Mouse (Mus musculus): ENCODE measurements around the gene Siglece.

Siglece gene

DNA sequence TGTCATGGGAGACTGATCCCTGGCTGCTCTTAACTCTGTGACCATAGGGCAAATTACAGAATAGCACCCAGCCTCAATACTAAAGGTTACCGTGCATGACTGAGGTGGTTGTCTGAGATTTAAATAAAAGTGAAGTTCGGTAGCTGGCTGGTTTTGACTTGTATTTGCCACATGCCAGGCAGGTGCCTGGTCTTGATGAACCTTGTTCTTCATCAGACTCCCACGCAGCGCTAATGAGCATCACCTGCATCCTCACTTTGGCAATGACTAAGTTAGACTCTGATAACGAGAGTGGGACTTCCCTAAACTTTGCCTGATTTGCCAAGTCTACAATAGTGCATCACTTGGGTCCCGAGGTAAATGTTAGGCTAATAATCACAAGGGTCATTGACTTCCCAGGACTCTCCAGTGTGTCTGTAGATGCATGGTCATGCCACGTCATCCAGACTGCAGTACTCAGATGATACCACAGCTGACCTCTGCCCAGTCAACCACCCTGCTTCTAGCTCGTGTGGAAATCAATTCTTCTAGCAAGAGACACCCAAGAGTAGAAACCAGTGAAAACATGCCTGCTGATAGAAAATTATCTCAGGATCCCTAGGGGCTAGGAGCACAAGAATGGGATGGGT lies 34.1 kb downstream of the Siglece start:
- DNase-seq (ENCODE audit: low read depth), result no peak

- no peak for DNase-seq (ENCODE audit: low read depth)
These were observed 34.9 kb downstream of the Siglece start for GRCm38 (mm10) chr7:43625065-43625464.

DNA sequence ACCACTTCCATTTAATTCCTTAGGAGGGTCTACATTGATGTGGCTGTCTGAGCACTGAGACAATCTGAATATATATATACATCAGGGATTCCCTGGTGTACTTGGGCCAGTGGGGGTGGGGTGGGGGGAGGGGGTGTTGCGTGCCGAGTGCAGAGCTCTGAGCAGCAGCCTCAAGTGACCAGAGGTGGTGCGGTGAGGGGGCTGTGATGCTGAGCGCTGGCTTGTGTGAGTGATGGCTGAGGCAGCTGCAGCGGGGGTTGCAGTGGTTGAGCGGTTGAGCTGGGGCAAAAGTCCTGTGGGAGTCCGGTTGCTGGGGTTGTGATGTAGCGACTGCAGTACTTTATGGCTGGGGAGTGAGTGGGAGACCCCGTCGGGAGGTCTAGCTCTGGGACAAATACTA lies 36.1 kb downstream of the Siglece start:
- DNase-seq (ENCODE audit: low read depth), result no peak

DNA sequence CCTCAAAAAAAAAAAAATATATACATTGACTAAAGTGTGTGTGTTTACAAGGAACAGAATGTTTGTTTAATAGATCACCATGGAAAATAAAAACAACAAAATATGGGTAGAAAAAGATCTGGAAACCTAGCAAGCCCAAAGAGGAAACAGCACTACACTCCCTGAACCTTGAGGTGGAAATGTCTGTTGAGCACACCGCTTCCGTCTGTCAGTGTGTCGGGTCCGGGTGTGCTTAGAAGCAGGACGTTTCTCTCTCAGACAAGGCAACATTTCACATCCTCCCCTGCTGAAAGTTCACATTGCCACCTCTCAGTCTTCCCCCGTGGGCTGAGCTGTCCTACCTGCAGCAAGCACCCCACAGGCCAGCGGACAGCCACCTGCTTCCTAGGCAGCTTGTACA lies 37.0 kb downstream of the Siglece start:
- no peak for DNase-seq (ENCODE audit: low read depth)

GRCm38 (mm10) chr7:43613816-43614551 lies 46.0 kb downstream of the Siglece start:
- peak; percentile 44 for DNase-seq (ENCODE audit: low read depth)

DNA sequence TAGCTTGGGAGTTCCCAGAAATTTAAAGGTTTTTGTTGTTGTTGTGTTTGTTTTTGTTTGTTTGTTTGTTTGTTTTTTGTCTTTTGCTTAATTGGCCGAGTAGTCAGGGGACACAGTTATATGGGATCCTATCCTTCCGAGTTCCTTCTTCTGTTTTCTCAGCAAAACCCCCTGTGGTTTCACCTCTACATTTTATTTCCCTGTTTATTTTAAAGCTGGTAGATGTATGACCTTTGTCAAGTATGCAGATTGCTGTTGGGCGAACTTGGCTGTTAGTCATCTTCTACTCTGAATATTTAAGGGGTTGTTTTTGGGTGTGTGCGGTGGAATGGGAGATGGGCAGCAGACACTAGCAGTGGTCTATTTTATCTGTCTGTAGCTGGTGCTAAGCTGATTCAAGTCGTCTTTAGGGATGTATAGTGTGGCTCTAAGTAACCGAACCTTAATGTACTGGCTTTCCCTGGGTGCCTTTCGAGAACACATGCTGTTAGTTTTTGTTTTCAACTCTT lies 51.6 kb downstream of the Siglece start:
- DNase-seq (ENCODE audit: low read depth), result no peak

DNA sequence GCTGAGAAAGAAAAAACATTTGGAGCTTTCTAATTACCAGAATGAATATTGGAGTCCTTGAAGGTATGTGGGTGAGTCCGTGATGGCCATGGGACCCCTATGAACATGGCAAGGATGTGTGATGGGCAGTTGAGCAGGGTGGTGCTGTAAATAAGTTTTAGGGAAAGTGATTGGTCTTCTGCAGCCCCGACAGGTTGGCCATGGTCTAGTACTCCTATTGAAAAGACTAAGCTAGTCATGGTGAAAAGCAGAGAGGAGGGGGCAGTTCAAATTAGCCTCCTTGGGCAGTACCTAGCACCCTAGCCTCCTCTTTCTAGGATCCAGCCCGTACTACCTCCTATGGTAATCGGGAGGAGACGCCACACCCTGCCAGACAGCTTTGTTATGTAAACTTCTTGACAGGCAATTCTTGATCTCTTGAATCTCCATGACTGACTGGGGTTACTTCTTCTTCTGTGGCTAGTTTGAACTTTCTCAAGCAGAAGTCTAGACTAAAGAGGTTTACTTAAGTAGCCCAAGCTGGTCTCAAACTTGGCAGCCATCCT lies 52.1 kb downstream of the Siglece start:
- peak; percentile 47 for DNase-seq (ENCODE audit: low read depth)

DNA sequence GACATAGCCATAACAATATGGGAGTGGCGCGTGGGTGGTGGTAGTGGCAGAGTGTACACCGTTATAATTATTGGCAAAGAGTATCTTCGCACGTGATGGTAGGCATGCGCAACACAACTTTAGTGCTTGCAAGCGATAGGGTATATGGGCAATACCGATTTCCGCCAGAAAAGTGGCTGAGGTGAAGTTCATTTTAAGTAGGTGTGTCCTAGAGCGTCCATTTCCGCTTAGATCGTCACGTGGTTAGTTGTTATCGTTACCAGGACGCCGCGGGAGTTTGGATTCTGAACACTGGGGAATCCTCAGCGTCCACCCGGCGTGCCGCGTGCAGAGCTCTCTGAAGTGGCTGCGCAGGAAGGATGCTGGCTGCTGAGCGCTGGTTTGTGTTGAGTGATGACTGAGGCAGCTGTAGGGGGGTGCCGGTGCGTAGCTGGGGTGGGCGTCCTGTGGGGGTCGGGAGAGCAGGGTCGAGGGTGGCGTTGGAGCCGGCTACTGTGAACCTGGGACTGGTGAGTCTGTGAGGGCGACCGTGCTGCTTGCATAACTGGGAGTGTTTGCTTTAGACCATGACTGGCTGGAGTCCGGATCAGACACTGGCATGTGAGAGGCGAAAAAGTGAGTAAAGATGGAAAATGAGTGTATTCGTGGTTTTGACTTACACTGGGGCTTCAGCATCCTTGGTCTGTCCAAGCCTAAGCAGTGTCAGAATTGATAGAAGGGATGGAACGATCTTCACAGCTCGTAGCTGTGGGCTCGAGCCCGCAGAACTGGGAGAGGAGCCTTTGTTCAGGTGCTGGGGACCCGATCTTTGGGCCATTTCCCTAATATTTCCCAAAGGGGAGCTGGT lies 52.8 kb downstream of the Siglece start, which contains the start of gene Zfp819:
Zfp819 (plus strand) TSS at position 274 of the 847 bp plus-strand sequence.
- no peak for DNase-seq (ENCODE audit: low read depth)

DNA sequence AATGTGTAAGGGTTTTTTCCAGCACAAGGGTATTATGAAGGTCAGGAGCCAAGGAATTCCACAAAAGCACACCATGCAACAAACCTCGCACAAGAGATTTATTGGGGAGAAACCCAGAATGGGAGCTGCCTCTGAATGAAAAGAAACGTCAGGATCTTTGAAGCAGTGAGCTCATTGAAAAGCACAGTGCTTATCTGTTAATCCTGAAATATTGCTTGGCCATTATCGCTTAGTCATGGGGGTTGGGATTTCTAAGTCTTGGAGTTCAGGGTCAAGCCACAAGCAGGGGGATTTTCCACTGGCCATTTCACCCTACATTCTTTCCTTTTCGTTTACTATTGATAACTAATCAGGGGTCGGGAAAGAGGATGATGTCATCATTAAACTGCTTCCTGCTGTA lies 58.1 kb downstream of the Siglece start:
- peak; percentile 20 for DNase-seq (ENCODE audit: low read depth)
